Mouse (Mus musculus) brain, embryonic 14.5 days (tissue): ENCODE data around the gene Xrcc4.

Source experiments
- CTCF ChIP-seq: fragments of 200-500 bp; IDR thresholded peaks from 2 replicates; pipeline ENCODE4 v1.5.1; 2012; ENCODE audit warnings: inconsistent platforms, mild to moderate bottlenecking, moderate library complexity, borderline replicate concordance; ENCODE audit not compliant: insufficient read depth, insufficient read length; ENCODE audit errors: extremely low read depth
- POLR2A ChIP-seq: fragments of 200-500 bp; IDR thresholded peaks from 2 replicates; pipeline ENCODE4 v1.6.1; 2012; ENCODE audit warnings: mild to moderate bottlenecking, inconsistent platforms, borderline replicate concordance; ENCODE audit not compliant: poor library complexity, insufficient read depth, insufficient read length, severe bottlenecking; ENCODE audit errors: extremely low read depth

DNA sequence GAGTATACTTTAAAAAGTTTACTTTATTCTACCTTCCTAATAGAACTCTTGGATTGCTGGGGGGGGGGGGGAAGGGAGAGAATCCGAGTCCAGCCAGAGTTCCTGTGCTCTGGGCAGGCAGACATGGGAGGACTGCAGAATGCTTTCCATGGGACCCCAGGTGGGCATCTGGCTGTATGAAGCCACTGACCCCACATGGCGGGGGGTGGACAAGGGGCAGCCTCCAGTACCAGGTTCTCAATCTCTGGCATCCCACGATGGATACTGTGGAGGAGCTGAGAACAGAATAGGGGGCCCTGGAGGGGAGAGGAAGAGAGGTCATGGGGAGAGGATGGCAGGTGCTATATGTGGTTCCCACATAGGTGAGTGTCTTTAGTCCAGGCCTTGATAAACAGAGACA lies 327.1 kb downstream of the Xrcc4 start:
- TF ChIP-seq CTCF (no peak), POLR2A (no peak)
